Mouse (Mus musculus) intestine, embryonic 16.5 days (tissue): ENCODE measurements around the gene Prps2. TPM values are rescaled to one million over a fixed set of nuclear protein-coding genes. Genes with fewer than 3 reads are reported as not detected.
"Not testable (repeated sequence)": the region's sequence is repeated elsewhere in the genome, so short reads cannot be mapped to it uniquely, and the experiment has no call there.

Experiments used
- ATAC-seq: fragments of 200-750 bp; cut with Nextera tagmentation; 2 replicates; pipeline ENCODE4 v1.8.0; 2017; ENCODE audit warnings: moderate TSS enrichment, moderate library complexity
- H3K27ac ChIP-seq: fragments of 300-500 bp; sonication (generic); 2 replicates; pipeline ENCODE4 v1.5.1; 2014; ENCODE audit warnings: mild to moderate bottlenecking, low read length
- H3K27me3 ChIP-seq: fragments of 300-500 bp; sonication (generic); replicated peaks from 2 replicates; pipeline ENCODE4 v1.6.1; 2014; ENCODE audit warnings: low read length, control low read depth, mixed read lengths; ENCODE audit not compliant: control insufficient read depth, insufficient read depth
- H3K36me3 ChIP-seq: fragments of 300-500 bp; sonication (generic); 2 replicates; pipeline ENCODE4 v1.6.1; 2014; ENCODE audit warnings: low read length, control low read depth; ENCODE audit not compliant: control insufficient read depth, insufficient read depth
- H3K4me1 ChIP-seq: fragments of 300-500 bp; sonication (generic); 2 replicates; pipeline ENCODE4 v1.6.1; 2014; ENCODE audit warnings: low read length, control low read depth, mixed read lengths; ENCODE audit not compliant: control insufficient read depth, insufficient read depth
- H3K4me2 ChIP-seq: fragments of 300-500 bp; sonication (generic); 2 replicates; pipeline ENCODE4 v1.6.1; 2014; ENCODE audit warnings: low read depth, low read length, control low read depth
- H3K4me3 ChIP-seq: fragments of 300-500 bp; sonication (generic); 2 replicates; pipeline ENCODE4 v1.5.1; 2014; ENCODE audit warnings: mild to moderate bottlenecking, low read length
- H3K9ac ChIP-seq: fragments of 300-500 bp; sonication (generic); 2 replicates; pipeline ENCODE4 v1.6.1; 2014; ENCODE audit warnings: low read depth, low read length
- H3K9me3 ChIP-seq: fragments of 300-500 bp; sonication (generic); 2 replicates; pipeline ENCODE4 v1.6.1; 2016; ENCODE audit warnings: low read length, control low read depth; ENCODE audit not compliant: control insufficient read depth
- WGBS: fragments of 180-500 bp; shearing (Covaris S2); extraction: QIAGEN DNeasy Blood & Tissue Kit; methylation state at CpG from one replicate; pipeline ENCODE4 v1.1.7; 2014; 5-methylcytosine and 5-hydroxymethylcytosine counted together
- polyA plus RNA-seq: library from polyadenylated mRNA; unstranded; fragments of >200 nt; fragmentation: Nextera tagmentation; extraction: Ambion mirVana; gene quantifications from 2 replicates; pipeline ENCODE4 v1.2.1, GENCODE M21; 2015

Gene Prps2
- polyA plus RNA-seq = 28.0 and 32.0 TPM in 2 replicates

DNA sequence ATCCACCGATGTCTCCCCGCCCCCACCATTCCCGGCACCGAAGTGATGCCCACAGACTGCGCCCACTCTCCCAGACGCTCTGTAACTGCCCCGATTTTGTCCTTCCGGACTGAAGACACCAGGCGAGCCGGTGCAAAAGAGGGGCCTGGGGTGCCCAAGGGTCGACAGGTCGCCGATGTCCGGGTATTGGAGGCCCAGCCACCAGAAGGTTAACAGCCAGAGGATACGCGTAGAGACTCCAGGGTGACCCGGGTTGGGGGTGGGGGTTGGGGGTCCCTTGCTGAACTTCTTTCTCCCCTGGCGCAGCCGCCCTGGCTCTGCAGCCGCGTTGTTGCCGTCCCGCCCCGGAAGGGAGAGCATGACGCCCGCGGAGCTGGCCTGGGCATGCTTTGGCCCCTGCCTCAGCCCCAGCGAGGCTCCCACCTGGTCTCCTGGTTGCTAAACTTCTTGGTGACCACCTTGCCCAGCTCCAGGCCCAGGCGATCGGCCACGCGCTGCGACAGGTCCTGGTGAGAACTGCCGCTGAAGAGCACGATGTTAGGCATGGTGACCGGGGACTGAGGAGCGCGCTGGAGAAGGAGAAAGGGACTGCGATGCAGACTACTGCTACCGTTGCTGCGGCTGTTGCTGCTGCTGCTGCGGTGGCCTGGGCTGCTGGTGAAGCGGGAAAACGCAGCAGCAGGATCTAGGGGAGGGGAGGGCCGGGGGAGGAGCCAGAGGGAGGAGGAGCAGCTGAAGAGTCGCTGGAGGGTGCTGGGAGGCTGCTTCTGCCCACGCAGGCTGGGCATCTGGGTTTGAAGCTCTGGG lies at the start of gene Prps2:
Gene Prps2 (minus strand): TSS at position 703 of the 807 bp plus-strand sequence.
- 18% methylated on average over 42 of the region's 47 CpGs for WGBS
- Histone ChIP-seq H3K36me3 (no peaks in the 10 kb centered on the region), H3K4me2 (peak within 1 kb of the TSS; percentile 71), H3K27me3 (0 out of 2 replicates have a peak, but pooled peaks cover 5% of the 10 kb centered on the region), H3K4me3 (peak within 1 kb of the TSS; percentile 64), H3K27ac (peak within 1 kb of the TSS; percentile 76), H3K9ac (peak within 1 kb of the TSS; percentile 77), H3K9me3 (no peaks in the 10 kb centered on the region), H3K4me1 (no peaks in the 10 kb centered on the region)
- ATAC-seq = peak; percentile 95

DNA sequence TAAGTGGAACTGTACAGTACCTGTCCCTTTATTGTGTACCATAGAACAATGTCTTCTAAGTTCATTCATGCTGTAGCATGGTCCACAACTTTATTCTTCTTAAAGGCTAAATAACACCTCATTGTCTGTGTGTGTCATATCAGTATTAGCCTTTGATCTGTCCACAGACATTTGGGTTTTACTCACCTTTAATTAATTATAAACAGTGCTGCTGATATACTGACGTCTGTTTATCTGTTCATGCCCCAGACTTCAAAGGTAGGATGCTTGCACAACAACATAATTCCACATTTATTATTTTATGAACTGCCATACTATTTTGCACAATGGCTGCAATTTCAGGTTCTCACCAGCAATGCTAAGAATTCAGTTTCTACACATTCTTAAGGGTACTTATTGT lies 35.1 kb upstream of the Prps2 start:
- WGBS = 51% methylated on average over 1 of the region's 1 CpGs
- ATAC-seq = peak; percentile 65

DNA sequence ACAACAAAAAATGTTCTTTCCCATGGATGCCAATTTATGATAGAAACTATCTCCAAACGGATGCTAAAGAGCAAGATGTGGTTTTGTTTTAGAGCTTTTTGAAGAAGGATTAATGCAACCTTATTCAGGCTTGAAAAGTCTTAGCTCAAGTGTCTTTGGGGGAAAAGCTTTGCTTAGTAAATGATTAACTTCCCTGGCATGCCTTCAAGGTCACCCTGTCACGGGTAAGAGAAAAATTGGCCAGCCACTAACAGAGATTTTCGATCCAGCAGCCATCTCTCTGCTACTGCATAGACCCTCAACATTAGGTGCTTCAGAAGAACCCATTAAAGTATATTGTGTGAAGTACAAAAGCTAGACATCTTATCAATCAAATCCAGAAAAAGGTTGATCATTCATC lies 12.4 kb upstream of the Prps2 start:
- no peaks in the 10 kb centered on the region for H3K36me3 ChIP-seq
- H3K4me1 ChIP-seq = no peaks in the 10 kb centered on the region
- no peak overlapping the region for H3K27ac ChIP-seq
- H3K4me2 ChIP-seq = no peak overlapping the region
- H3K4me3 ChIP-seq = no peak overlapping the region
- 40% methylated on average over 3 of the region's 3 CpGs for WGBS
- H3K9me3 ChIP-seq = no peaks in the 10 kb centered on the region
- no peak overlapping the region for H3K9ac ChIP-seq
- 0 out of 2 replicates have a peak, but pooled peaks cover under 1% of the 10 kb centered on the region for H3K27me3 ChIP-seq
- 0 out of 2 replicates have a peak, but pooled peaks have one; percentile 53 for ATAC-seq

More for the DNA sequence above, 35.1 kb upstream of the Prps2 start:
- Histone ChIP-seq H3K9ac (no peak overlapping the region), H3K4me3 (no peak overlapping the region), H3K36me3 (no peaks in the 10 kb centered on the region), H3K4me2 (no peak overlapping the region), H3K27ac (no peak overlapping the region), H3K9me3 (no peaks in the 10 kb centered on the region), H3K4me1 (no peaks in the 10 kb centered on the region), H3K27me3 (0 out of 2 replicates have a peak, but pooled peaks cover 2% of the 10 kb centered on the region)

DNA sequence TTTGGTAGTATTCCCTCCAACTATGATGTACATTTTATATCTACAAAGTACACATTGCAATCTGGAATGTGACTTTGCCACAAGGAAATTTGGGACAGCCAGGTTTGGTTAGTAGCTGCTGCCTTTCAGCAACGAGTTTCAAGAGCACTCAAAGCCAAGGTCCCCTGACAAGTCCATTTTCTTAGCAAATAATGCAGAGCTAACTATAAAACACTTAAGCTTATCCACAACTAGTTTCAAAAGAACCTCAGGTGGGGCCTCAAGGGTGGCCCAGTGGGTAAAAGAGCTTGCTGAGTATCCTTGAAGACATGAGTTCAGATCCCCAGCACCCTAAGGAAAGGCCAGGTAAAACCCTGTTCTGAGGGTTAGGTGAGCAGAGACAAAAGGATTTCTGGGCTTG lies 4.1 kb upstream of the Prps2 start:
- Histone ChIP-seq H3K4me2 (no peak overlapping the region), H3K36me3 (no peaks in the 10 kb centered on the region), H3K4me3 (no peak overlapping the region), H3K9me3 (no peaks in the 10 kb centered on the region), H3K27ac (no peak overlapping the region), H3K4me1 (no peaks in the 10 kb centered on the region), H3K27me3 (0 out of 2 replicates have a peak, but pooled peaks cover 7% of the 10 kb centered on the region), H3K9ac (no peak overlapping the region)
- ATAC-seq = no peak
- 43% methylated on average over 1 of the region's 1 CpGs for WGBS

DNA sequence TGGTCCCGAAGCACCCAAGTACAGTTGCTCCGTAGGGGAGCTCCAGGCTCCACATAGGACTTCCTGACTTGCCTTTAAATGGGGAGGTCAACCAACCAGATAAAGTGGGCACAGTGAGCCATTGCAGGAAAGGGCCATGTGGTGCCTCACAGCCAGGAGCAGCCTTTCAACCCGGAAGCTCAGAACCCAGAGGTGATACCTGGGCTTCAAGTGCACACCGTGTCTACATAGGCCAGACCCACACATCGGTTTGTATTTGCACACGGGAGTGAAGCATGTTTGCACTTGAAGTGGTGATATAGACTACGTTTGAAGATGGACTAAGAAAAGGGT lies 271 bp upstream of the Prps2 start:
- H3K27me3 ChIP-seq = 0 out of 2 replicates have a peak, but pooled peaks cover 5% of the 10 kb centered on the region
- H3K9me3 ChIP-seq = no peaks in the 10 kb centered on the region
- H3K4me2 ChIP-seq = peak overlapping the region; percentile 71
- WGBS = 32% methylated on average over 7 of the region's 7 CpGs
- H3K9ac ChIP-seq = peak overlapping the region; percentile 77; the same call in 1 of the 2 replicates
- H3K4me3 ChIP-seq = peak overlapping the region; percentile 64
- no peaks in the 10 kb centered on the region for H3K36me3 ChIP-seq
- no peaks in the 10 kb centered on the region for H3K4me1 ChIP-seq
- no peak overlapping the region; the same call in 1 of the 2 replicates for H3K27ac ChIP-seq
- ATAC-seq = peak; percentile 87

DNA sequence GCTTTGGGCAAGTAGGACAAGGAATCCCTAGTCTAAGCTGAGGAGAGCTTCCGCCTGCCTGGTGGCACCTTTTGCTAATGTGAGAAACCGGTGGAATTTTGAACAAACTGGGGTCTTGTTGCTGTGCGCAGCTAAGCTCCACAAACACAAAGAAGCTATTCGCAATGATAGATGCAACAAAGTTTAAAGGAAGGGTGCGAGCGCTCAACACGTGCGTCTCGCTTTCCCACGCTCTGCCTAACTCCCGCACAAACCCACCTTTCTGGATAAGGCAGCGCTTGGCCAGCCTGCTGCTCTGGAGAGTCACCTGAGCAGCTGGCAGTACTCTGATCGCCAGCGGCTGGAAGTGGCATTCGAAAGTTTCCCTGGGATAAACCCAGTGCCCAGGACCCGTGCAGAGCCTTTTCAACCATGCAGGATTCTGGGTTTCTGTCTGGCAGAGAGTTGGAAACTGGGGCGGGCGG lies 934 bp downstream of the Prps2 start:
- Histone ChIP-seq H3K4me3 (peak overlapping the region; percentile 64), H3K27ac (no peak overlapping the region), H3K36me3 (no peaks in the 10 kb centered on the region), H3K27me3 (0 out of 2 replicates have a peak, but pooled peaks cover 5% of the 10 kb centered on the region), H3K9ac (peak overlapping the region; percentile 77), H3K4me1 (no peaks in the 10 kb centered on the region), H3K9me3 (no peaks in the 10 kb centered on the region), H3K4me2 (peak overlapping the region; percentile 71)
- ATAC-seq = no peak; the same call in 1 of the 2 replicates
- WGBS = 17% methylated on average over 18 of the region's 18 CpGs

DNA sequence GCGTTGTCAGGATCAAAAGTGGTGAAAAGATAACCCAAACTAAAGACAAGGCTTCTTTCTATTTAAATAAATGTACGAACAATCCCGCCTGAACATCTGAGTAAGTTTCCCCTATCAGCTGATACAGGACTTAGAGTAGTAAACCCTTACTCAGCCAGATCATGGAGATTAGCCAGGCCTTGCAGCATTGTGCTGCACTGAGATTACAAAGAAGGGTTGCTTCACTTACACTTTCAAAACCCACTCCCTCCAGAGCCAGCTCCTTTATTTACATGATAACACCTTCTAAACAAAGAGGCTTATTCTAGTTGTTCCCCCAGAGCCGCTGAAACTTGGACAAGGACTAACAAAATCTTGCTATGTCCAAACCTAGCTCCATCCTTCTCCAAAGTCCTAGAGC lies 2.5 kb downstream of the Prps2 start:
- 61% methylated on average over 4 of the region's 4 CpGs for WGBS

DNA sequence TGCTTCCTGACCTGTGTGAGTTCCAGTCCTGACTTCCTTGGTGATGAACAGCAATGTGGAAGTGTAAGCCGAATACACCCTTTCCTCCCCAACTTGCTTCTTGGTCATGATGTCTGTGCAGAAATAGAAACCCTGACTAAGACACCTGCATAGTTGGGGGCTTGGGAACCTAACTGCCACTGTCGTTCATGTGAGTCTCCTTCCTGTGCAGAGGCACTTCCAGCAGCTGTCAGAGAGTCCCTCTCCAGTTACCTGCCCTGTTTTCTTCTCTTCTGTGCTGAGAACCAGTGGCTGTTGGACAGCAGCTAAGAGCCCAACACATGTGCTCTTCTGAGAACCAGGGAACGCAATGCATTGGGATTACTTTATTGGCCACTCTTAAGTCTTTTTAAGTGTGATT lies 21.3 kb downstream of the Prps2 start:
- H3K27me3 ChIP-seq, H3K36me3 ChIP-seq, H3K9ac ChIP-seq, H3K4me2 ChIP-seq, H3K9me3 ChIP-seq, H3K27ac ChIP-seq, H3K4me3 ChIP-seq, H3K4me1 ChIP-seq, ATAC-seq: not testable (repeated sequence)
- 92% methylated on average over 3 of the region's 3 CpGs for WGBS

More for the DNA sequence above, 2.5 kb downstream of the Prps2 start:
- no peak overlapping the region for H3K4me2 ChIP-seq
- no peak for ATAC-seq
- H3K36me3 ChIP-seq = no peaks in the 10 kb centered on the region
- H3K4me3 ChIP-seq = no peak overlapping the region
- H3K9ac ChIP-seq = no peak overlapping the region
- H3K4me1 ChIP-seq = no peaks in the 10 kb centered on the region
- H3K9me3 ChIP-seq = no peaks in the 10 kb centered on the region
- H3K27me3 ChIP-seq = 0 out of 2 replicates have a peak, but pooled peaks cover 4% of the 10 kb centered on the region
- H3K27ac ChIP-seq = no peak overlapping the region

DNA sequence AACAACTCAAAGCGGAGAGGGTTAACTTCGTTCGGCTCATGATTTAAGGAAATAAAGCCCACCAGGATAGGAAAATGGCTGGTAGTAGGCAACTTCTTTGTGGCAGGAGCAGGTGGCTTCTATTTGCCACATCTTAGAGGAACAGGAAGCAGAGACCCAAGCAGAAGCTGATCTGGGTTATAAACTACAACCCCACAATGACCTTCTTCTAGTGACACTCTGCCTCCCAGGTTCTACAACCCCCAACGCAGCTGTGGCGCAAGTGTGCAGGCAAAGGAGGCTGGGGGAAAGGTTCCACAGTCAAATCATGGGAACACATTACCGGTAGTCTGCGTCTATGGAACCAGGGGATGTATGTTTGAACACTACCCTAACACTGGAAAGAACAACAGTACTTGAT lies 22.8 kb downstream of the Prps2 start:
- 94% methylated on average over 7 of the region's 7 CpGs for whole genome bisulfite sequencing
- ATAC-seq = no peak
- Histone ChIP-seq H3K36me3 (no peaks in the 10 kb centered on the region; the same call in 1 of the 2 replicates), H3K9me3 (no peaks in the 10 kb centered on the region), H3K27me3 (no peaks in the 10 kb centered on the region), H3K9ac (no peak overlapping the region), H3K4me2 (no peak overlapping the region), H3K27ac (no peak overlapping the region), H3K4me3 (no peak overlapping the region), H3K4me1 (no peaks in the 10 kb centered on the region)
